Mouse (Mus musculus) frontal cortex, postnatal 36 days (tissue): ENCODE results near the gene Vmn1r204.
"Not testable (repeated sequence)": the region's sequence is repeated elsewhere in the genome, so short reads cannot be mapped to it uniquely, and the experiment has no call there.

ENCODE experiments used
- DNase-seq, 2 experiments: peaks; one replicate each; pipeline ENCODE4 v3.0.0; 2022; ENCODE audit warnings: low spot score in 2 of 2

Vmn1r204 gene

DNA sequence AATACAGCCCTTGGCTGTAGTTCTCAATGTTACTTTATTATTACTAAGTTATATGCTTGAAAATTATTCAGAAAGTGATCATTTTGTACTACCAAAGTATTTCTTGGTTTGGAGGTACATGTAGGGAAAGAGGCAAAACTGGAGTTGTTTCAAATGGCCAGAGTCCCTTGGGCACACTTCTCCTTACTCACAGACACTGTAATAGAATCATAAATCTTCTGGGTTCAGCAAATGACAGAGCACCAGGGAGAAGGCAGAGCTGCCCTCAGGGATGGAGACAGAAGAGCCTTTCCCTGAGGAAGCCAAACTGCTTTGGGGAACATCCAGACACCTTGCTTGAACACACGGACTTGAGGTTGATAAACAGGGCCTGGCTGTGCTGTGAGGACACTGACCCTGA is at the start of gene Vmn1r204:
TSS of gene Vmn1r204 (plus strand) at position 301 of the 400 bp plus-strand sequence.
- DNase-seq: not testable (repeated sequence)

DNA sequence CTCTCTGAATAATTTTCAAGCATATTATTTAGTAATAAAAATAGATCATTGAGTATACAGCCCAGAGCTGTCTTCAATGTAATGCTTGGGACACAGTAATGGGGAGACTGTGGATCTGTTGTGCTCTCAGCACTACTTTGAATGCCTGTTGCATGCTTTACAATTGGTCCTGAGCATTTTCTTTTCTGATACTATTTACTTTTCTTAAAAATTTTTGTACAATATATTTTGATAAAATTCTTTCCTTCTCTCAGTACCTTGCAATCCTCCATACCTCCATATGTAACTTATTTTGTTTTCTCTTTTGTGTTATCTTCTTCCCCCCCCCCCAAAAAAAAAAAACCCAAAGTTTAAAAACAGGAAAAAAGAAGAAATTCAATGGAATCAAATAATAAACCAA is 47.7 kb upstream of the Vmn1r204 start, which contains the start of gene Vmn1r202:
TSS of gene Vmn1r202 (minus strand) at position 101 of the 400 bp plus-strand sequence.
- DNase-seq: no peak

DNA sequence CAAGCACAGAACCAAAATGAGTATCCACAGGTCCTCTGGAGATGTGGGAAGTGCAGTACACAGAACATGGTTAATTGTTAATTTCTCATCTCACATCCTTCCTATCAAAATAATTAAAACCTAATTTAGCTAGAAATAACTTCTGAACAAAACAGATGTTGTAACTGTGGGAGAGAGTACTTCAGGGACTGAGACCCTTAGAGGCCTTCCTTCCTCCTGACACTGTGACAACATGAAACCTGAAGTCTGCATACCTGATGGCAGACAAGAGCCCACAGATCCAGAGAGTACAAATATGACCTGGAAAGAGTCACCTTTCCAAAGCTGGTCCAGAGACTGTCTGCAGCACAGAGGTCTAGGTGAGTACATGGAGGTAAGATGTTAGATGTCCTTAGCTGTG is 35.2 kb upstream of the Vmn1r204 start, which contains the start of gene Vmn1r203:
TSS of gene Vmn1r203 (plus strand) at position 301 of the 400 bp plus-strand sequence.
- no peak for DNase-seq

DNA sequence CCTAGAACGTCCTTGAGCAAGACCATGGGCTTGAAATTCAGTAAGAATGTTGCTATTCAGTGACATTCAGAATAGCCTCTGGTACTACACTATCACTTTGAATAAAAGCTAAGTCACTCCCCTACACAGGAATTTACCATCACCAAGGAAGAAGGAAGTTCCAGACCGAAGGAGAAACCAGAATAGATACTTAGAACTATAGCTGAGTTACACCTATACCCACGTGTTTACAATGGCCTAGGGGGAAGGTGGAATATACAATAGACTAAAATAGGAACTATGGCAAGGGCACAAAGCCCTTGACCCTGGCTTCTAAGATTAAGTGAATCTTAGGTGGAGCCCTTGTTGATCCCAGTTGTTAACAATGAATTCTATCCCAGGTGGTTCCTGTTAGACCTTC is 21.9 kb downstream of the Vmn1r204 start:
- not testable (repeated sequence) for DNase-seq

DNA sequence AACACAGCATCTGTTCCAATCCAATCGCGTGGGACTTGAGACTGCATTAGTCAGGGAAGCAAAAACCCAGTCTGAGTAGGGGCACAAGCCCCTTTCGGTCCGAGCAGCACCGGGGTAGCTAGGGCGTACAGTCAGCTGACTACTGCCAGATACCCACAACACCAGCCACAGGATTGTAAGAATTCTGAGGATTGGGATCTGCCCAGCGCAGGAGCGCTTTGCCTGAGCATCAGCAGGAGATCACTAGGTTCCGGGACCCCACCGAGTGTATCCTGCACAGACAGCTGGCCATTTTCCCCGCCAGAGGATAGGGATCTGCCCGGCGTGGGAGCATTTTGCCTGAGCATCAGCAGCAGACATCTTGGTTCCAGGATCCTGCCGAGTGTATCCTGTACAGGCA is 30.3 kb downstream of the Vmn1r204 start:
- not testable (repeated sequence) for DNase-seq

DNA sequence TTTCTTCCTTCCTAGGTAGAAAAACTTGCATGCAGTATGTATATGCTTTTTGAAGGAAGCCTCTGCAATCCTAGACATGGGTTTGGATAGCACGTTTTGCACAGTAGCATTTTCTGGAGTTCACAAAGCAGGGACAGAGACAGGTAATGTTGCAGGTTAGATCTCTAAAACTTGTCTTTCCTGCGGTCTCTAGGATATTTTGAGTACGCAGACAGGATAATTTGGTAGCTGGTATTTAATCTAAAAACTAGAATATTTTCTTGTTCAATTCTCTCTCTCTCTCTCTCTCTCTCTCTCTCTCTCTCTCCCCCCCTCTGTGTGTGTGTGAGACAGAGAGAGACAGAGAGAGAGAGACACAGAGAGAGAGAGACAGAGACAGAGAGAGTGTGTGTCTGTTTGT is 39.9 kb downstream of the Vmn1r204 start, which contains the start of gene Vmn1r205:
TSS of gene Vmn1r205 (minus strand) at position 101 of the 400 bp plus-strand sequence.
- no peak for DNase-seq
